Mouse (Mus musculus) megakaryocyte, embryonic 14.5 days (primary cell): ENCODE results near the gene Cnot6l.

Experiments used
- FLI1 ChIP-seq: IDR thresholded peaks from 2 replicates; pipeline ENCODE4 v1.6.1; 2012; ENCODE audit warnings: low read length, inconsistent platforms, mixed read lengths
- GATA1 ChIP-seq: IDR thresholded peaks from 3 replicates; pipeline ENCODE4 v1.6.1; 2012; ENCODE audit warnings: mixed read lengths, low read length, inconsistent platforms, borderline replicate concordance

DNA sequence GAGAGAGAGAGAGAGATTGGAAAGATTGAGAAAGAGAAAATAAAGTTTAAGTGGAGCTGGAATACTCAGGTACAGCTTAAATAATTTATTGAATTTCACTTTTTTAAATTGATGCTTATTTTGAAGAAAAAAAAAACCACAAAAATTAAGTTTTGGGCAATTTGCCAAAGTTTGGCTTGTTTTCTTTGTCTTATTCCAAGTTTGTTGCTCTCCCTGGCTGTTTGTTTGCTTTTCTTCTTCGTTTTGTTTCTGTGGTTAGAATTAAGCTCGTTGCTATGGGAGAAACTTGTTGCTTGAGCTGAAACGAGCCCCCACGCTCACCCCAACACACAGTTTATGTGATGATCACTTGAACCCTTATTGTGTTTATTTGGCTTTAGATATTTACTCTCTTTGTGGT is 27.3 kb upstream of the Cnot6l start:
- TF ChIP-seq GATA1 (no peak), FLI1 (no peak)
